Mouse (Mus musculus) gastrocnemius, postnatal 36 days (tissue): ENCODE measurements at regions not wholly inside any gene's neighbourhood (a gene's known extent, or its start where the extent isn't known, plus 50 kb on each side); places are given as distances from the start of the nearest gene placed in this dataset.
A peak's percentile ranks its signal among the peaks of the same experiment; 100 is the strongest.

Experiments
- DNase-seq, 2 experiments: peaks; one replicate each; pipeline ENCODE4 v3.0.0; 2022
- intact Hi-C: fragments of 180-260 bp; cut with DNase I; formaldehyde crosslinking; loops from one replicate; pipeline ENCODE4 v1.15.1; 2025

GRCm38 (mm10) chr4:56090796-56091195, 558.5 kb upstream of the Klf4 start:
- DNase-seq: peak; percentile 15 to 21

GRCm38 (mm10) chr4:56088701-56089100, 556.4 kb upstream of the Klf4 start:
- no peak for DNase-seq

More at GRCm38 (mm10) chr4:56090796-56091195, 558.5 kb upstream of the Klf4 start:
- intact Hi-C loops: no loop called here

GRCm38 (mm10) chr4:56086306-56086705, 554.0 kb upstream of the Klf4 start:
- intact Hi-C loops: no loop called here
- no peak for DNase-seq

More at GRCm38 (mm10) chr4:56088701-56089100, 556.4 kb upstream of the Klf4 start:
- intact Hi-C loops: no loop called here

GRCm38 (mm10) chr4:56084205-56084604, 551.9 kb upstream of the Klf4 start:
- DNase-seq: no peak
- intact Hi-C loops: no loop called here

- no peak for DNase-seq
- intact Hi-C loops: no loop called here
These were observed 550.1 kb upstream of the Klf4 start for GRCm38 (mm10) chr4:56082411-56082810.

- intact Hi-C loops: no loop called here
- no peak for DNase-seq
These were observed 548.7 kb upstream of the Klf4 start for GRCm38 (mm10) chr4:56080960-56081359.

GRCm38 (mm10) chr4:56070664-56071334, 538.5 kb upstream of the Klf4 start:
- intact Hi-C loops: no loop called here
- peak; percentile 19 to 41 for DNase-seq

- intact Hi-C loops: no loop called here
- no peak for DNase-seq
These were observed 536.6 kb upstream of the Klf4 start for GRCm38 (mm10) chr4:56068859-56069258.

- intact Hi-C loops: no loop called here
- DNase-seq: no peak
These were observed 532.4 kb upstream of the Klf4 start for GRCm38 (mm10) chr4:56064657-56065056.

GRCm38 (mm10) chr4:56051792-56052380, 519.6 kb upstream of the Klf4 start:
- intact Hi-C loops: no loop called here
- DNase-seq: no peak

- no peak for DNase-seq
- intact Hi-C loops: no loop called here
These were observed 507.1 kb upstream of the Klf4 start for GRCm38 (mm10) chr4:56039327-56039726.

GRCm38 (mm10) chr4:56036334-56036733, 504.1 kb upstream of the Klf4 start:
- DNase-seq: no peak
- intact Hi-C loops: no loop called here

- intact Hi-C loops: no loop called here
- no peak for DNase-seq
These were observed 503.3 kb upstream of the Klf4 start for GRCm38 (mm10) chr4:56035543-56035942.

GRCm38 (mm10) chr4:56028441-56028840, 496.2 kb upstream of the Klf4 start:
- no peak for DNase-seq
- intact Hi-C loops: no loop called here

GRCm38 (mm10) chr4:56027258-56027657, 495.0 kb upstream of the Klf4 start:
- DNase-seq: no peak
- intact Hi-C loops: no loop called here

GRCm38 (mm10) chr4:56024478-56024877, 492.2 kb upstream of the Klf4 start:
- DNase-seq: no peak
- intact Hi-C loops: no loop called here

GRCm38 (mm10) chr4:56018212-56018611, 485.9 kb upstream of the Klf4 start:
- intact Hi-C loops: no loop called here
- no peak for DNase-seq

- intact Hi-C loops: no loop called here
- DNase-seq: no peak
These were observed 483.2 kb upstream of the Klf4 start for GRCm38 (mm10) chr4:56015481-56015880.

GRCm38 (mm10) chr4:56008287-56008686, 476.0 kb upstream of the Klf4 start:
- intact Hi-C loops: no loop called here
- DNase-seq: no peak

- no peak for DNase-seq
- intact Hi-C loops: no loop called here
These were observed 472.0 kb upstream of the Klf4 start for GRCm38 (mm10) chr4:56004227-56004626.

GRCm38 (mm10) chr4:56001312-56001731, 469.1 kb upstream of the Klf4 start:
- DNase-seq: no peak
- intact Hi-C loops: no loop called here

GRCm38 (mm10) chr4:55984026-55984425, 451.8 kb upstream of the Klf4 start:
- DNase-seq: no peak
- intact Hi-C loops: no loop called here
